Mouse (Mus musculus) brain, embryonic 14.5 days (tissue): Measurements from ENCODE around the gene Ulk3.

Experiments used
- CTCF ChIP-seq: fragments of 200-500 bp; IDR thresholded peaks from 2 replicates; pipeline ENCODE4 v1.5.1; 2012; ENCODE audit warnings: inconsistent platforms, mild to moderate bottlenecking, moderate library complexity, borderline replicate concordance; ENCODE audit not compliant: insufficient read depth, insufficient read length; ENCODE audit errors: extremely low read depth
- POLR2A ChIP-seq: fragments of 200-500 bp; IDR thresholded peaks from 2 replicates; pipeline ENCODE4 v1.6.1; 2012; ENCODE audit warnings: mild to moderate bottlenecking, inconsistent platforms, borderline replicate concordance; ENCODE audit not compliant: poor library complexity, insufficient read depth, insufficient read length, severe bottlenecking; ENCODE audit errors: extremely low read depth

DNA sequence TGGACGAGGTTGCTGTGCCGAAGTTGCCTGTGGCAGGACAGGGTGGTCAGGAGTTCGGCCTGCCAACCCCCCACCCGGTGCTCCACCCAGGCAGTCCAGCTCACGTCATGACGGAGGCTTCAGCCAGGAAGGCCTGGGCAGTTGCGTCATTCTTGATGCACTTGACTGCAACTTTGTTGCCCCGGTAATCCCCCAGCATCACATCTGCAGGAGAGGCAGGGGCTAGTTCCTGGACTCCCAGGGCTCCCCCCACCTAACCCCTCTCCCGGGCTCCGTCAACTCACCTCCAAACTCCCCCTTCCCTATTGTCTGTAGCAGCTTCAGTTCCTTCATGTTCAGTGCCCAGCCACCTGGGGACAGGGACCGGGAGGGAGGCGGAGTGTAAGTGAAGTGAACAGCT is 39.5 kb downstream of the Ulk3 start:
- no peak for TF ChIP-seq CTCF
- TF ChIP-seq POLR2A: no peak
